Mouse (Mus musculus) left cerebral cortex, postnatal 25 days (tissue): Measurements from ENCODE around the gene Ablim2. TPM values are rescaled to one million over a fixed set of nuclear protein-coding genes. Genes with fewer than 3 reads are reported as not detected.

Experiments
- DNase-seq, 2 experiments: peaks; one replicate each; pipeline ENCODE4 v3.0.0; 2022; ENCODE audit warnings: low spot score in 2 of 2, mixed read lengths in 1 of 2
- intact Hi-C: fragments of 180-260 bp; cut with DNase I; formaldehyde crosslinking; loops from one replicate; pipeline ENCODE4 v1.15.1; 2025
- total RNA-seq, 2 experiments: library from RNA; stranded (reverse); gene quantifications; 2 replicates each; pipeline ENCODE4 v1.2.3; 2021

Gene Ablim2
- total RNA-seq, 2 experiments from 2014 or later: 175 to 209 TPM

DNA sequence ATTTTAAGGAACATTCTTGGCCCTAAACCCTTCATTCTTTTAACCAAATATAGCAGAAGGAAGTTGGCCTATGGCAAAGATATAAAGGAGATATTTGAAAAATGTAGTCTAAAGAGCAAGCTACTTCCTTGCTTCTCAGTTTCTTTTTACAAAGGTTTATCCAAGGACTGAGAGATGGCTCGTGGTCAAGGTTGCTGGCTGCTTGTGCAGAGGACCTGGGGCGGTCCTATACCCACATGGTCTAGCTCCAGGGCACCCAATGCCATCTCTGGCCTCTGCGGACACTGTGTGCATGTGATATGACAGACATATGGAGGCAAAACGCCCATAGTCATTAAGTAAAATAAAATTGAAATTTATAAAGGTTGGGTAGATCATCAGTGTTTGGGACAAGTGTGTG, 138.2 kb downstream of the Ablim2 start:
- intact Hi-C loops: no loop called here
- no peak for DNase-seq

DNA sequence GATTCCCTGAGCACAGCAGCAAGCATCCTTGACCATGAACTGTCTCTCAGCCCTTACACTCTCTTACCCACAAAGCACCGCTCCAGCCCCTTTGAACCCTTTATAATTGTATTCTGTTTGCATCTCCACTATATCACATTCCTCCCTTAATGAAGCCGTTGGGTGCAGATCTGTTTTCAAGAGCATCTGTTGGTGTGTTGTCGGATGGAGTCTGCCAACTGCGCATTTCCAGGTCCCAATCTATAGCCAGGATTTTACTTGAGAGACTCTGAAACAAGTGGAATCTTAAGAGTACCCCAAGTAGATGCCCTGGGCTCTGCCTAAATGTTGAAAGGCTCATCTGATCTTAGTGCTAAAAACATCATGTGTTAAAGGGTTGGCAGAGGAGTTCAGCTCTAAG, 138.9 kb downstream of the Ablim2 start:
- DNase-seq: no peak
- intact Hi-C loops: no loop called here

GRCm38 (mm10) chr5:35897147-35897546, 139.5 kb downstream of the Ablim2 start:
- intact Hi-C loops: no loop called here

DNA sequence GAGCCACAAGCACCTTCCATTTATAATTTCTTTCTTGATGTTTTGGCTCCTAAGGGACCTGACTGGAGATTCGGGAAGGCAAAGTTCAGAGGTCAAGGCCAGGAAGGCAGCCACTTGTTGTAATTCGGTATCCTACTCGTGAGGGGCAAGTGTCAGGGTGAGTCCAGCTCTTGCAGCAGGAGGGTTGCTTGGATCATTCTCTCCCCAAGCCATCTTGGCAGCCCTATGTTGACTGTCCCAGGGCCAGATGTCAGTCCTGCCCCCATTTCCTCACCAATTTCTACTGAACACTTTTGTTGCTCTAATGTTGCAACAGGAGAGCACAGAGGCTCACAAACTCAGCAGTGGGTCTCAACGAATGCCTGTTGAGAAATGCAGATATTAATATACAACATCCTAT, 140.4 kb downstream of the Ablim2 start:
- no peak for DNase-seq
- intact Hi-C loops: no loop called here

More at GRCm38 (mm10) chr5:35897147-35897546, 139.5 kb downstream of the Ablim2 start:
- DNase-seq: no peak

GRCm38 (mm10) chr5:35898994-35899393, 141.3 kb downstream of the Ablim2 start:
- no peak for DNase-seq
- intact Hi-C loops: no loop called here

- DNase-seq: no peak
- intact Hi-C loops: no loop called here
Observed at GRCm38 (mm10) chr5:35900401-35901225, 142.9 kb downstream of the Ablim2 start.

- intact Hi-C loops: no loop called here
Observed at GRCm38 (mm10) chr5:35901226-35901809, 143.6 kb downstream of the Ablim2 start.

DNA sequence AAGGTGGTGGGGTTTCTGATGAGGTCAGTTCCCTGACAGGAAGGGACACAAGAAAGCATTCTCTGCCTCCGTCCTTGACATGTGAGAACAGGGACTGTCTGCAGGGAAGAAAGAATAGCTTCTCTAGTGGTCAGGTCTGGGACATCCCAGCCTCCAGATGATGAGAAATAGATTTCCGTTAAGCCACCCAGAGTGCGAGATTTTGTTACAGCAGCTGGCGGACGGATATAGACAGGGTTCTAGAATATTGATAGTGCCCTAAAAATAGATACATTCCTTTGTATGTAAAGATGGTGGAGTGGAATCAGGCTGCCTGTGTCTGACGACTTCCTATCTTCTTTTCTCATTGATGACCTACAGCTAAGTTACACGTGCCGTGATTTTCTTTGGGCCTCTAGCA, 145.8 kb downstream of the Ablim2 start:
- intact Hi-C loops: no loop called here
- DNase-seq: no peak

More at GRCm38 (mm10) chr5:35901226-35901809, 143.6 kb downstream of the Ablim2 start:
- DNase-seq: no peak

DNA sequence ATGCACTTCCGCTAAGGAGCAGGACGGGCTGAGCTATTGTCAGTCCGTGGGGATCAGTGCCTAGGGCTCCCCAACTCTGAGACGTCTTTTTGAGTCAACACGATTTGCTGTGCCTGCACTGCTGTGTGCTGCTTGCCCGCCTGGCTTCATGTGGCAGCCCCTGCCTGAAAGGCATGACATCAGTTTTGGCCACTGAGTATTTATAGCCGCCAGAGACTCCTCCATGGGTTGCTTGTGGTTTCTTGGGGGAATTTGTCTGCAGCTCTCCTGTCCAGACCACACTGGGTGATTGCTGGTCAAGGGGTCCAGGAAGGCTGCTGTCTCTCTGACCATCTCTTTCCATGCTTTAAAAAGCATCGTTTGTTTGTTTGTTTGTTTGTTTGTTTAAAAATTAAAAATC, 147.6 kb downstream of the Ablim2 start:
- intact Hi-C loops: no loop called here
- DNase-seq: no peak

DNA sequence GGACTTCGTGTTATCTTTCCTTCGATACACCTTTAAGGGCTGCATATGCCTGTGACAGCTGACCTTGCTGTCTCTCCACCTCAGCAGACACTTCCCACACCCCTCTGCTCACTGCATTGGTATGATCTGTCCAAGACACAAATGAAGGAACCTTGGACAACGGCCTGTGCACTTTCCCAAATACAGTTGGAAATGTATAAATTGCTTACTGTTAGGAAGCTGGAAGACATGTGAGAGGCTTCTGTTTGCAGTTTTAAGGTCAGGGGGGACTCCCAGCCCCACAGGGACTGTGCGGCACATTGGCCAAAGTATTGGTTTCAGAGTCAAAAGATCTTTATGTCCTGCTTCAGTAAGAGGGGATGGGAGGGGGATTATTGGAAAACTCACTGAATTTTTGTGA, 149.4 kb downstream of the Ablim2 start:
- DNase-seq: no peak
- intact Hi-C loops: no loop called here

DNA sequence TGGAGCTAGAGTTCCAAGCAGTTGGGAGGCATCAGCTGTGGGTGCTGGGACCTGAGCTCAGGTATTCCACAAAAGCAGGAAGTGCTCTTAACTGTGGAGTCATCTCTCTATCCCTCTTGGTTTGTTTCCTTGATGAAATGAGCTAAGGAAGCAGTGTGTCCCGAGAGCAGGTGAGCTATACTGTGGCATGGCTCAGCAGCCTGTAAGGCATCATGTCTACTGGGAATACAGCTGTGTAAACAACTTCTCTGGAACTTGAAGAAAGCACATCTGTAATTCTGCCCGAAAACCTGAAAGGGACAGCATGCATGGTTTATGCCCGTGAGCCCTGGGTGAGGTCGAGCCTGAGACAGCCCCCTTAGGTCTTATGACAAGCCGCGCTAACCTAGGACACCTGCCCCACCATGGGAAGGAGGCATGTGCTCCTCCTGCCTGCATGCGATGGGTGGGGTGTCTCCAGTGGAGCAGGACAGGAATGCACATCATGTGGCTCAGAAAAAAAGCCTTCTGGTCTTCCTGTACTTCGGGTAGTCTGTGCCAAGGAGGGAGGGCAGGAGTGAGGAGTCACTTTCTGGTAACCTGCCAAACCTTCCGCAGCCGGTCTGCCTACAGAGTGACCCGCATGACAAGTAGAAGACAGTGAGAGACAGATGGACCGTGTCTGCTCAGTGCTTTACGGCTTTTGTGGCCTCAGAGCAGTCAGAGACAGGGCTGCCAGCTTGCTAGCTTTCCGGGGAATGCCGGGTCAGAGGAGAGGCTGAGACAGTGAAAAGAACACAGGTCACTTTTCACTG, 150.2 kb downstream of the Ablim2 start:
- intact Hi-C loops: no loop called here

GRCm38 (mm10) chr5:35908626-35909443, 151.2 kb downstream of the Ablim2 start:
- intact Hi-C loops: no loop called here
- peak in 1 of 2 experiments; percentile 41 for DNase-seq

More for the DNA sequence above, 150.2 kb downstream of the Ablim2 start:
- peak; percentile 41 to 80 for DNase-seq

- DNase-seq: no peak
- intact Hi-C loops: no loop called here
Observed at GRCm38 (mm10) chr5:35915629-35916300, 158.1 kb downstream of the Ablim2 start.

GRCm38 (mm10) chr5:35916666-35917065, 159.0 kb downstream of the Ablim2 start:
- intact Hi-C loops: no loop called here
- DNase-seq: no peak

DNA sequence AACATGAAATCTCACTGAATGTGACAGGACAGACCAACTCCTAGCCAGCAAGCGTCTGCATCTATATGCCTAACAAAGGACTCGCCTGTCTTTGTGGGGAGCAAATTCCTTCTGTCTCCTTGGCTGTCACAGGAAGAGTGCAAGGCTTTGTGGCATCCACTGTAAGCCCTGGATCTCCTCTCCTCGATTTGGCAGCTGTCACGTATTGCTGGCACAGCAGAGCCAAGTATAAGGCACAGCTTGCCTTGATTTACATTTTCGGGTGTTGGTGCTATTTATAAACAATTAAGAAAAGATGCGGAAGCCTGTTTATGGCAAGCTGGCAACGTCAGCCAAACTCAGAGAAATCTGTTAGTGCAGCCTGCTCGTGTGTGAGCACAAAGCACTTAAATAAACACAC, 160.7 kb downstream of the Ablim2 start:
- peak; percentile 44 to 70 for DNase-seq
- intact Hi-C loops: no loop called here

- no peak for DNase-seq
- intact Hi-C loops: no loop called here
Observed at GRCm38 (mm10) chr5:35920076-35920475, 162.4 kb downstream of the Ablim2 start.

DNA sequence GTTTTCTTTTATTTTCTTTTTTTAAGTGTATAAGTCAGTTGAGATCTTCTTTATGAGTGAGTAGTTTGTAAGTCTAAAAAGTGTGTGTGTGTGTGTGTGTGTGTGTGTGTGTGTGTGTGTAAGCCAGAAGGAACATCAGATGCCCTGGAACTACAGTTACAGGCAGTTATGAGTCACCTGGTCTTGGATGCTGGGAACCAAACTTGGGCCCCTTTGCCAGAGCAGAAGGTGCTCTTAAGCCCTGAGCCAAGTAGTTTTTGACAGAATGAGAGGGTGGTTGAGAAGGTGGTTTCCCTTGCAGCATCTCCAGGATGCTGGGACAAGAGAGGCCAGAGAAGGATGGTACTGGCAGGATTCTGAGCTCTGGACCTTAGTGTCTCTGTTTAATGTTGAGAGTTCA, 162.9 kb downstream of the Ablim2 start:
- no peak for DNase-seq
- intact Hi-C loops: no loop called here

DNA sequence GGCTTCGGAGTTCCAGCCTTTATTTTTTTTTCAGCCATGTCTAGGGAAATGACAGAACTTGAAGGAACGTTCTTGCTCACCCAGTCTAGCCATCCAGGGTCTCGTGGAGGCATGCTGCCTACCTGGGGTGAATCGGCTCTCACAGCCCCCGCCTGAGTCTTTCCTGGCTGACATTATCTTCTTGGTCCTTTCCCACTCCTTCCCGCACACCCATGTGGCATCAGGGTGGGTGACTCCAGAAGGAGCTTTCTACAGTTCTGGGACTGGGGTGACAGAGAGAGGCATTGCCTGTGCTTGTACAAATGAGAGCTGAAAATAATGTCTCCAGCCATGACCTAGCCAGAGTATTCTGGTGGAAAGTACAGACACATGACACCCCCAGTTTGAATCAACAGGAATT, 163.5 kb downstream of the Ablim2 start:
- no peak for DNase-seq
- intact Hi-C loops: no loop called here

- intact Hi-C loops: no loop called here
Observed at GRCm38 (mm10) chr5:35921595-35922254, 164.0 kb downstream of the Ablim2 start.

More at GRCm38 (mm10) chr5:35921595-35922254, 164.0 kb downstream of the Ablim2 start:
- no peak for DNase-seq
